Mouse (Mus musculus): ENCODE data around the gene Lrrc4. TPM values are rescaled to one million over a fixed set of nuclear protein-coding genes. Genes with fewer than 3 reads are reported as not detected.

Gene Lrrc4
- polyA plus RNA-seq, 1 experiment, result 1.8 TPM

- no peak for DNase-seq (ENCODE audit: low spot score)
Observed at GRCm38 (mm10) chr6:28615408-28615807, 216.1 kb downstream of the Lrrc4 start.

GRCm38 (mm10) chr6:28614856-28615255 is 216.7 kb downstream of the Lrrc4 start:
- DNase-seq (ENCODE audit: low spot score), result no peak

- no peak for DNase-seq (ENCODE audit: low spot score)
Observed at GRCm38 (mm10) chr6:28613441-28613840, 218.1 kb downstream of the Lrrc4 start.

Other genes with a start within 250 kb of the Lrrc4 start
- gene Lep, start 228.5 kb upstream of the Lrrc4 start, polyA plus RNA-seq (2012; rRNA removed), result 1.4 and 4.8 TPM in 2 replicates

Data from urinary bladder, adult 2 months (tissue).